Mouse (Mus musculus): ENCODE results near the gene St3gal4. TPM values are rescaled to one million over a fixed set of nuclear protein-coding genes. Genes with fewer than 3 reads are reported as not detected.

Gene St3gal4
- polyA plus RNA-seq, 1 experiment: 46.5 TPM

- TF ChIP-seq GATA1 (IDR thresholded peaks at IDR 0.05; ENCODE audit: low read length): no peak
These were observed 19.0 kb upstream of the St3gal4 start for GRCm38 (mm10) chr9:35138029-35138428.

- no peak for TF ChIP-seq GATA1 (IDR thresholded peaks at IDR 0.05; ENCODE audit: low read length)
These were observed 16.5 kb upstream of the St3gal4 start for GRCm38 (mm10) chr9:35135575-35135974.

- no peak for TF ChIP-seq GATA1 (IDR thresholded peaks at IDR 0.05; ENCODE audit: low read length)
These were observed 12.7 kb upstream of the St3gal4 start for GRCm38 (mm10) chr9:35131637-35132397.

GRCm38 (mm10) chr9:35128995-35129418 lies 9.9 kb upstream of the St3gal4 start:
- TF ChIP-seq GATA1 (IDR thresholded peaks at IDR 0.05; ENCODE audit: low read length): no peak

- TF ChIP-seq GATA1 (IDR thresholded peaks at IDR 0.05; ENCODE audit: low read length): no peak
These were observed 9.5 kb upstream of the St3gal4 start for GRCm38 (mm10) chr9:35128564-35128963.

- TF ChIP-seq GATA1 (IDR thresholded peaks at IDR 0.05; ENCODE audit: low read length): no peak
These were observed 8.5 kb upstream of the St3gal4 start for GRCm38 (mm10) chr9:35127561-35127960.

- no peak for TF ChIP-seq GATA1 (IDR thresholded peaks at IDR 0.05; ENCODE audit: low read length)
These were observed 8.1 kb upstream of the St3gal4 start for GRCm38 (mm10) chr9:35127147-35127546.

- TF ChIP-seq GATA1 (IDR thresholded peaks at IDR 0.05; ENCODE audit: low read length): no peak
These were observed 5.5 kb upstream of the St3gal4 start for GRCm38 (mm10) chr9:35124678-35124955.

GRCm38 (mm10) chr9:35123804-35124677 lies 5.0 kb upstream of the St3gal4 start:
- no peak for TF ChIP-seq GATA1 (IDR thresholded peaks at IDR 0.05; ENCODE audit: low read length)

GRCm38 (mm10) chr9:35123456-35123803 lies 4.4 kb upstream of the St3gal4 start:
- TF ChIP-seq GATA1 (IDR thresholded peaks at IDR 0.05; ENCODE audit: low read length): peak; percentile 58

GRCm38 (mm10) chr9:35122551-35123266 lies 3.6 kb upstream of the St3gal4 start:
- peak; percentile 74 for TF ChIP-seq GATA1 (IDR thresholded peaks at IDR 0.05; ENCODE audit: low read length)

GRCm38 (mm10) chr9:35118563-35118962 lies 505 bp downstream of the St3gal4 start:
- no peak for TF ChIP-seq GATA1 (IDR thresholded peaks at IDR 0.05; ENCODE audit: low read length)

- TF ChIP-seq GATA1 (IDR thresholded peaks at IDR 0.05; ENCODE audit: low read length): no peak
These were observed 1.4 kb downstream of the St3gal4 start for GRCm38 (mm10) chr9:35117384-35118295.

GRCm38 (mm10) chr9:35116391-35117381 lies 2.4 kb downstream of the St3gal4 start:
- TF ChIP-seq GATA1 (IDR thresholded peaks at IDR 0.05; ENCODE audit: low read length): no peak
